Mouse (Mus musculus): Measurements from ENCODE around the gene Eml2.
"Not testable (repeated sequence)": the region's sequence is repeated elsewhere in the genome, so short reads cannot be mapped to it uniquely, and the experiment has no call there.

Eml2 gene

DNA sequence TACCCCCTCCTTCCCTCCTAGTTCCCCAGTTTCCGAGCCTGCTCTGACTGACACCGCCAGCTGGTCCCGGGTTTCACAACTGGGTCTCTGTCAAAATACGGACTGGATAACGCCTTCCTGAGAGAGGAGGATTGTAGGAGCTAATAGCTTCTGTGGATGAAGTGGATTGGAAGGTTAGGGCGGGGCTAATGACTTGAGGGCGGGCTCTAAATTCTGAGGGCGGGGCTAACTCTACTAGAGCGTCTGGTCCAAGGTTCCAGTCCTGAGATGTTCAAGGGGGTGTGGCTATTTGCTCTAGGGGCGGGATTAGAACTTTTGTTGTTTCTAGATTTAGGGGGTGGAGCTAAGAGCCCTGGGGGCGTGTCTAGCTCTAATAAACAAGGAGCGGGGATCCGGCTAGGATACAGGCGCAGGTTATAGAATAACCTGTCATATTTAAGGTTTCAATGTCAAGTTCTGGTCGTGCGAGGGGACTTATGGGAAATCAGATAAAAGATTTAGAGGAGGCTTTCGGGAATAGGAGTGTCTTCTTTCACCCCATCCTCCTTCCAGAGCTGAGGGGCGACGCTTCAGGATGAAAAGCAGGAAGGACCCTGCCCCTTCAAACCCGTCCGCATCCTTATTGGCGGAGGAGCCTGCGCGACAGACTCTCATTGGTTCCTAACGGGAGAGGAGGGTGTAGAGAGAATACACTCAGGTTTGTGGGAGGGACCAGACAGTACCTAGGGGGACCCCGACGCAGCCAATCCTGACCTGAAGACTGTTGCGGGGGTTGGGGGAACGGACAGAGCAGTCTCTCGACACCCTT, at the start of gene Eml2:
Eml2 (plus strand) TSS at position 714 of the 808 bp plus-strand sequence.
- no peak for DNase-seq (ENCODE audit: low spot score)

- DNase-seq (ENCODE audit: low spot score) = no peak
Measured at GRCm38 (mm10) chr7:19127744-19128143, 48.5 kb upstream of the Eml2 start.

GRCm38 (mm10) chr7:19129396-19129795, 46.8 kb upstream of the Eml2 start:
- DNase-seq (ENCODE audit: low spot score) = no peak

DNA sequence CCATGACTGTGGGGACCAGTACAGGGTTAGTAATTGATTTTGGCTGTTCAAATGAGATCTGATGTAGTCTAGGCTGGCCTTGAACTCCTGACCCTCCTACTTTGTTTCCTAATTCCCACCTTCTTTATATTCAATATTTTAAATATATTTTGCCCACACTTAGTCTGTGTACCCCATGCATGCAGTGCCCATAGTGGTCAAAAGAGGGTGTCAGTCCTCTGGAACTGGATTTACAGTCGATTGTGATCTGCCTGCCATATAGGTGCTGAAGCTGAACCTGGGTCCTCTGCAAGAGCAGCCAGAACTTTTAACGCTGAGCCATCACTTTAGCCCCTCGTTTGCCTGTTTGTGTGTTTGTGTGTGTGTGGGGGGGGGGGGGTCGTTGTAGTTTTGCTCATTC, 45.6 kb upstream of the Eml2 start:
- DNase-seq (ENCODE audit: low spot score) = no peak

DNA sequence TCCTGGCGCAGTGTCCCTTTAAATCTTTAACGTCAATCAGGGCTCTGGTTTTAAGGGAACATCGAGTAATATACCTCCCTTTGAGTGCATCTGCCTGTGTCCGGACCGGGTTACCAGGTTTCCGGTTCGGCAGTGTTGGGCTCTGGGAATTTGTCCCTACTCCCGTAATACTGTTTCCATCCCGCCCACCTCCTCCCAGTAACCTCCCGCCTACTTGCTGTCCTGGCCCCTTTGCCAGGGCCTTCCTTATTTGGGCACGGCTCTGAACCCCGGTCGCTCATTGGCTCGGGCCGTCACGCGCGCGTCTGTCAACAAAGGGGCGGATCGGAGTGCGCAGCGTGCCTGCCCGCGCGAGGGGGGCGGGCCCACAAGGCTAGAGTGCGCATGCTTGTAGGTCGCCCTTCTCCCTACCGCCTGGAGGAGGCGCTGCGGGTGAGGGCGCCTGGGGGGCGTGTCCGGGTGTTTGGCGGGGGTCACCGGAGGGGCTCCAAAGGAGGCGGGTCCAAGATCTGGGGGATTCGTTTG, 44.8 kb upstream of the Eml2 start:
- DNase-seq (ENCODE audit: low spot score) = peak; percentile 82

GRCm38 (mm10) chr7:19136168-19136567, 40.1 kb upstream of the Eml2 start:
- no peak for DNase-seq (ENCODE audit: low spot score)

DNA sequence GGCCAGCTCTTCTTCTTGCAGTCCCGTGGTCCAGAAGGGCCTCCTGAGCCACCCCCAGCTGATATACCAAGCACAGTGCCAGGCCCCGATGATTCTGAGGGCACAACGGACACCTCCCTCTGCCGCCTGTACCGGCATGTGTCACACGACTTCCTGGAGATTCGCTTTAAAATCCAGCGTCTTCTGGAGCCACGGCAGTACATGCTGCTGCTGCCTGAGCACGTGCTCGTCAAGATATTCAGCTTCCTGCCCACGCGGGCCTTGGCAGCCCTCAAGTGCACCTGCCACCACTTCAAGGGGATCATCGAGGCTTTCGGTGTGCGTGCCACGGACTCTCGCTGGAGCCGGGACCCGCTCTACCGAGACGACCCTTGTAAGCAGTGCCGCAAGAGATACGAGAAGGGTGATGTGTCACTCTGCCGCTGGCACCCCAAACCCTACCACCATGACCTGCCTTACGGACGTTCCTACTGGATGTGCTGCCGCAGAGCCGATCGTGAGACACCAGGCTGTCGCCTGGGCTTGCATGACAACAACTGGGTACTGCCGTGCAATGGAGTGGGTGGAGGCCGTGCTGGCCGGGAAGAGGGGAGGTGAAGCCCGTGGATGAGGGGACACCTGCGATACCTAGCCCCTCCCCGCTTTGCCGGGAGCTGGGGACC, 39.4 kb upstream of the Eml2 start:
- DNase-seq (ENCODE audit: low spot score) = no peak

- no peak for DNase-seq (ENCODE audit: low spot score)
Measured at GRCm38 (mm10) chr7:19137380-19137779, 38.8 kb upstream of the Eml2 start.

DNA sequence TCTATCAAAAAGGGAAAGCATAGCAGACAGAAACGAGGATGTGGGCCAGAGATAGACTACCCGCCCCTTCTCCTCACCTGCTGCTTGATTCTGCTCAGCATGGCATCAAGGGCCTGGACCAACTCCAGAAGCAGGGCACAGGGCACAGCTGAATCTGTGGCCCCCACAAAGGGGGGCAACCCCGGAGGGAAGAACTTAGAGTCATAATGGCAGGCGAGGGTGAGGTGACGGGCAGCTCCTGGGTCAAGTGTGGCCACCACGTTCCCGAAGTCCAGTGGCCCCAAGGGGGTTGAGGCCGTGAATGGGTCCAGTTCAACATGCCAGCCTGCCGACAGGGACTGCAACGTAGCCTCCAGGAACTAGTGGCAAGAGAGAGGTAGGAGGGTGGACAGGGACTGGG, 29.4 kb upstream of the Eml2 start:
- no peak for DNase-seq (ENCODE audit: low spot score)

DNA sequence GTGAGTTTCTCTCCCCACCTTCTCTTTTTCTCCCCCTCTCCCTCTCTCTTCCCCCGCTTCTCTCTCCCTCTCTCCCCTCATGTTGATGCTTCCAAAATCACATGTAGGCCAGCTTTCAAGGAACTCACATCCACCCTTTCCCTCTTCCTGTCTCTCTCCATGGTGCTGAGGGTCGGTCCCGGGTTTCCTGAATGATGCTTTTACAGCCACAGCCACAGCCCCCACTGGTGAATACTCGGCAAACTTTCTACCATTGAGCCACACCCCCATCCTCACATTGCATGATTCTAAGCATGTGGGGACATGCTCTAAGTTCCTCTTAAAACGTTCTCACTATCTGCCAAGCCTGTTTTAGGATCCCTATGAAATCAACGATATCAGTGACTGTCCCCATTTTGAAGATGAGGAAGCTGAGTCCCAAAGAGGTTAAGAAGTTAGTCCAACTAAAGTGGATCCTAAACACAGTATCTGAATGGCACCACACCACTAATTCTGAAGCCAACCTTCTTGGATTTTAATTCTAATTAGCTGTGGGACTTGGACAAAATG, 28.6 kb upstream of the Eml2 start:
- DNase-seq (ENCODE audit: low spot score) = no peak

DNA sequence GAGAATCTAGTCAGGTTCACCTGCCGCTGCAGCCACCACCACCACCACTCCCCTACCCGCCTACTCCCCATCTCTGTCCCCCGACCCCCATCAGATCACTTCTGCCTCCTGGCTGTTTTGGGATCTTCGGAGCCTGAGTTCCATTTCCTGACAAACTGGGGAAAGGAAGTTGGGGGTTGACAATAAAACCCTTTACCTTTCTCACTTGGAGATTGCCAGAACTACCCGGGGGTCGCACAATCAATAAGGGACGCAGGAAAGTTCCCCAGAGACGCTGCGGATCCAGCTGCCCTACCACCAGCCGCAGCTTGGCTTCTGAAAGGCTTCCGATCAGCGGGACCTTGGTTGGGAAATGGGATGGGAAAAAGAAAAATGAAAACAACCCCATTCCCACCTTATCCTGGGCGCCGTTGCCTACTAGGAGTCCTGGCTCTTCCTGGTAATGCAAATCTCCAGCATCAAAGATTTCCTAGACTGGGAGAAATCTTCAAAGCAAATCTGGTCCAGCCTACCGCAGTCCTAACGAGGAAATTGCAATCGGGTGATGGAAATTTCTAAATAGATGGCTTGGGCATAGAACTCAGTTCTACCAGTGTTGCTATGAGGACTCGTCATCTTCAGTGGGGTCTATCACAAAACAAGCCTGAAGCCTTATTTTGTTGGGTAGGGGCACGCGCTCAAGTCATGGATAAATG, 27.9 kb upstream of the Eml2 start:
- no peak for DNase-seq (ENCODE audit: low spot score)

DNA sequence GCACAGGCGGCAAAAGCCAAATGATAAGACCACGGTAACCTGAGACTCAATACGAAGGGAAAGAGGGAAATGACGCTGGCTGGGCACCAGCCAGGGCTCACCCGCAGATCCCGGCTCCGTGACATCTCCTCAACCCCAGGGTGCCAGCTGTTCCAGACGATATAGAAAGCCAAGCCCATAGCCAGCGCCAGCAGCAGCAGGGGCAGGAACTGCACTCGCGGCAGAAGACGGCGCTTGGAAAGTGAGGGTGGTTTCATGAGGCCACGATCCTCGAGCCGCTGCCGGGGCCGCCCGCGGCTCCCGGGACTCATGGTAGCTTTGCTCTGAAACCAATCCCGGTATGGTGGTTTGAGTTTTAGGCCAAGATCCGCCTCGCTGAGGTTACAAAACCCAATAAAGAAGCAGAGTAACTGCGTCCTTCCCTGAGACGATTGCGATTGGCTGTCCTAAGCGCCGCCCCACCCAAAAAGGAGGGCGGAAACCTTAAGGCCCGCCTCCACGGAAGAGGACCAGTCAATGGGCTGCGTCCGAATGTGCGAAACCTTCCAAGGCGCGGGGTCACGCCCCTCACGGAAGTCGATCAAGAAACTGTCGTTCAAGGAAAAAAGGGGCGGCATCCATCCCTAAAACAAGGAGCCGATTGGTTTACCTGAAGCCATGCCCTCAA, 27.2 kb upstream of the Eml2 start, which contains the start of gene Qpctl:
Qpctl (minus strand) TSS at position 417 of the 667 bp plus-strand sequence.
- peak; percentile 97 for DNase-seq (ENCODE audit: low spot score)

- peak; percentile 93 for DNase-seq (ENCODE audit: low spot score)
Measured at GRCm38 (mm10) chr7:19149626-19150025, 26.6 kb upstream of the Eml2 start, which contains the start of gene Snrpd2. Gene Snrpd2, plus strand, starts transcription at chr7:19149722.

- not testable (repeated sequence) for DNase-seq (ENCODE audit: low spot score)
Measured at GRCm38 (mm10) chr7:19151121-19151520, 25.1 kb upstream of the Eml2 start.

GRCm38 (mm10) chr7:19154796-19155195, 21.4 kb upstream of the Eml2 start:
- DNase-seq (ENCODE audit: low spot score) = no peak

DNA sequence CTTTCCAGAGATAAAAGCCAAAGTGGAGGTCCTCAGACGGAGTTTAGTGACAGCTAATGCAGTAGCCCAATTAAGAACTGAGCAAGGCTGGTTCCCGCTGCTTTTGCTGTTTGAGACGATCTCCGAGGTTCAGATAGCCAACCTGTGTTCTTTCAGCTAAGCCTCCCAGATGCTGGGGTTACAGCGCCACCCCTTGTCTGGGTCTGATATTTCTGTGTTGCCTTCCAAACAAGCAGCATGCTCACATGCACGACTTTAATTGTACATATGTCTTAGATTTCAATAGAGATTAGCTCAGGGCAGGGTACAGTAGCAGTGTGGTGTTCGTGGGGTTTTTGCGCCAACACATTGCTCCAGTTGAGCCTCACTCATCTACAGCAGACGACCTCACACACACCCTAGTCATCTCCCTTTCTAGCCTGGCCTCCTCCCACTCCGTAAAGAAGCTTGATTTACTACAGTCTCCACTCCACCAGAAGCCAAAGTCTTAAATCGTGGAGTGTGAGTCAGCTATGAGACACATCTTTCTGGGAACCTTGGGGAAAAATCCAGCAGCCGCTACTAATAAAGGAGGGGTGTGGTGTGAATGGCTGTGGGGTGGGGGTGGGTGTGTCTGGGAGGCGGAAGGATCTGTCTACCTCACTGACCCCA, 20.3 kb upstream of the Eml2 start:
- no peak for DNase-seq (ENCODE audit: low spot score)

- peak; percentile 80 for DNase-seq (ENCODE audit: low spot score)
Measured at GRCm38 (mm10) chr7:19157160-19157800, 18.9 kb upstream of the Eml2 start.

- no peak for DNase-seq (ENCODE audit: low spot score)
Measured at GRCm38 (mm10) chr7:19158601-19159000, 17.6 kb upstream of the Eml2 start.

- DNase-seq (ENCODE audit: low spot score) = no peak
Measured at GRCm38 (mm10) chr7:19159411-19159810, 16.8 kb upstream of the Eml2 start.

DNA sequence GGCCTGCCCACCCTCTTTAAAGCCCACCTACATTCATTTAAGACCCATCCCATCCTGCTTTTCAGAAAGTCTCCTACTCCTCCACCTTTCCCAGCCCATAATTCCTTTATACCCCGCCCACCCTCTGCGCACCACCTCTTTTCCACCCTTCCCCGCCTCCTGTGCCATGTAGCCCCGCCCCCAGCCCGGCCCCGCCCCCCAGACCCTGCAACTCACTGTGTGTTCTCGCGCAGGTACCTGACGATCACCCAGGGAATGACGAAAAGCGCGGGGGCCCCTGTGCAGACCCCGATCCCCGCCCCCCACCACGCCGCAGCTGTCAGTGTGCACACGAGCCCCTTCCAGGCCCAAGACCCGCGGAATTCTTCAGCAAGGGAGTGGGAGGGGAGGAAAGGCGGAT, 16.1 kb upstream of the Eml2 start:
- DNase-seq (ENCODE audit: low spot score) = no peak

DNA sequence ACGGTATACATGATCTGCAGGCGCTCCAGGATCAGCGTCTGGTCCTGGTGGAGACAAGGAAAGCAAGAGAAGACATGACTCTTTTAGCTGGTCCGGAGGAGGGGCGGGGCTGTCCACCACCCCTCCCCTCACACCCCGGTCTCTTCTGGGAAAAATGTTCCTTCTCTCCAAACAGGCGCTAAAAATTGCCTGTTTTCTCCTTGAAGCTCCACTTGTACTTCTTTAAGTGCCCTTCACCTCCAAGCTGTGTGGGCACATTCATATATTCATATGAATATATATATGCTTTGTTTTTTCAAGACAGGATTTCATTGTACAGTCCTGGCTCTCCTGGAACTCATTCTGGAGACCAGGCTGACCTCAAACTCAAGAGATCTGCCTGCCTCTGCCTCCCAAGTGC, 13.3 kb upstream of the Eml2 start:
- no peak for DNase-seq (ENCODE audit: low spot score)

Data from spleen, adult 12 weeks (tissue).